Mouse (Mus musculus) Patski (cell line): ENCODE data around the gene Amotl2. TPM values are rescaled to one million over a fixed set of nuclear protein-coding genes. Genes with fewer than 3 reads are reported as not detected.
A peak's percentile ranks its signal among the peaks of the same experiment; 100 is the strongest.

Source experiments
- ATAC-seq: fragments of 100-300 bp; one replicate; pipeline ENCODE4 v1.8.0; 2021
- CTCF ChIA-PET: fragments of 350-600 bp; sonication (Branson Sonifier 250); formaldehyde crosslinking; loops from one replicate; lab custom pipeline; 2022; ENCODE audit warnings: inconsistent platforms; lab: Charles Lee
- POLR2A ChIA-PET: fragments of 350-600 bp; sonication (Branson Sonifier 250); formaldehyde crosslinking; loops from one replicate; lab custom pipeline; 2022; ENCODE audit warnings: antibody characterized with exemption, inconsistent platforms; lab: Charles Lee
- DNase-seq: peaks from one replicate; pipeline ENCODE4 v3.0.0-alpha.2; 2011; ENCODE audit warnings: low read depth, low spot score
- H3K27me3 ChIP-seq: fragments of 371-371 bp; one replicate; pipeline ENCODE4 v1.5.1; 2021
- CTCF ChIP-seq: fragments of 100-300 bp; IDR thresholded peaks from one replicate; pipeline ENCODE4 v1.5.1; 2021
- in situ Hi-C: fragments of 300-500 bp; cut with MboI; formaldehyde crosslinking; loops from 3 replicates; pipeline ENCODE4 v1.11.1; 2018; ENCODE audit warnings: low pct_unique_long_range_greater_than_20kb, mixed read lengths
- polyA plus RNA-seq: library from polyadenylated mRNA; unstranded; gene quantifications from one replicate; pipeline ENCODE4 v1.2.3, GENCODE M21; 2021

Gene Amotl2
- polyA plus RNA-seq, 1 experiment from 2014 or later, result 306 TPM

DNA sequence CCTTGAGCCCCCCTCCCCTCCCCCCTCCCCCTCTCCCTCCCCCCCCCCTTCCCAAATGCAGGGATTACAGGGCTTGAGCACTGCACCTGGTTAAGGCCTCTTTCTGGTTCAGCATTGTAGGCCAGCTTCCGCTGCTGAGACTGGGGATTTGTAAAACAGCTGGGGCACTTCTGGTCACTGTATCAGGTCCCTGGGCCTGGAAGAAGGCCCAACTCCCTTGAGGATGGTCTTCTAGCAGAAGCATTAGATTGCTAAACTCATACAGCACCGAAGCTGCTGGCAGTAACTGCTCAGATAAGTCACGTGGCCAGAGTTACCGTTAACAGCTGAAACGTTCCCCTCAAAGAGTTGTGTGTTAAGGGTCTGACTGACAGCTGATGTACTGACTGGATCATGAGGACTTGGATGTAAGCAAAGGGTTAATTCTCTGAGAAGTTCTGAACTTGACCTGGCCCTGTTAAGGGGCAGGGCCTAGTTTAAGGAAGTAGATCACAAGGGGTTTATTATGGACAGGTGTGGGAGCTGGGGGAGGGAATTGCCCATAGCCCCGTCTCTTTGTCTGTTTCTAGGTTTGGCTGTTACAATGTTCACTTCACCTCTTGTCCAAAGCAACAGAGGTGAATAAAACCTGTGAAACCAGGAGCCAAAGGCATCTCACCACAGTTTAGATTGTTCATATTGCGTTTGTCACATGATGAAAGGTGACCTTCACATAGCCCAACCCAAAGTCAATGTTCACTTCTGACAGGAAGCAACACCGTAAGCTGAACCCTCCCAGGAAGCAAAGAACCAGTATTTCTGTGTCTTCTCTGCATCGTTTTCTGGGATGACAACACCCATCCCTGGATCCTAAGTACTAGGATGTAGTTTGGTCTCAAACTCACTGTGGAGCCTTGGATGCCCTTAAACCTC, 23.7 kb upstream of the Amotl2 start:
- ChIA-PET CTCF (interaction anchor here (1.2 kb wide), 1 partner anchor 10 kb away, joined by 3 read pairs; no protein-coding TSS in a partner anchor), POLR2A (no interaction called here)
- no peaks in the 10 kb centered on the region for H3K27me3 ChIP-seq
- ATAC-seq (no peak), DNase-seq (no peak)
- TF ChIP-seq CTCF, result no peak
- in situ Hi-C loops, result no loop called here

DNA sequence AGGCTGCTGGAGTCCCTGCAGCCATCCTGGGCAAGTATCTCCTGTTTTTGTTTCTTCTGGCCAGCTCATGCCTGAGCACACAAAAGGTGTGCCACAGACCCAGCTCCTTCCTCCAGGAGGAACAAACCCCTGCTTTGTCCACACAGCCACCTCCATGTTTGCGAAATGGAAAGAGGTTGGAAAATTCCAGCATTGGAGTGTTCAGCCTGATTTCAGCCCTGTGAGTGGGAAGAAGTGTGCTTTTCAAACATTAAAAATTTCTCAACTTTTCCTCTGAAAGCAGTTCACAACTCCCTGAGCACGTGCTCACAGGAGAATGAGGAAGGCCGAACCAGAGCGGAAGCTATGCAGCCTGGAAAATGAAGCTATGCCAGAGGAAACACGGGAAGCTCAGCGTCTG, 15.4 kb upstream of the Amotl2 start:
- ChIA-PET POLR2A (no interaction called here), CTCF (interaction anchor here (1.0 kb wide), 1 partner anchor 13 kb away, joined by 3 read pairs; no protein-coding TSS in a partner anchor)
- in situ Hi-C loops, result no loop called here
- H3K27me3 ChIP-seq, result no peaks in the 10 kb centered on the region
- ATAC-seq (no peak), DNase-seq (no peak)
- TF ChIP-seq CTCF, result no peak

DNA sequence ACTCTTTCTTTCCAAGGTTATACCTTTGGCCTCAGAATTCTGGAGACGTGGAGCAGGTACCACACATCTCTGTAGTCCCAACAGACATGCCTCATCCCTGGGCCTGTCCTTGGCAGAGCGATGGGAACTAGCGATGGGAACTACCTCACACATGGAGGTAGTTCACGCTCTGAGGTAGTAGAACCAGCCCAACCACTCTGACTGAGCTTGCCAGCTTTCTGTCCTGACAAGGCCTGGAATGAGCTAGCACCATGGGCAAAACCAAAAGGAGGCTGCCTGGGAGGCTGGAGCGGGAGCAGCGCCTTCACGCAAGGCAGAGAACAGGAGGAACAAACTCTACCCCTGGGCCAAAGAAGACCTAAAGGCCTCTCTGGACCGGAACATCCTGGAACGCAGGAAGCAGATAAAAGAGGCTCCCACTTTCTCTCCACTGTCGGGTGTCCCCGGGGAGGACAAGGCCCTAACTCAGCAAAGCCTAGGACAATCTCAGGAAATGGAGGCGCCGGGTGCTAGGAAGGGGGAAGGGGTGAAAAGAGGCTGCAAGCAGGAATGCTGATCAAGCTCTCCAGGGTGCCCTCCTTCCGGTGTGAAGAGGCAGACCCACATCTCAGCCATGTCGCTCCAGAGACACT, 6.9 kb upstream of the Amotl2 start:
- no peak for DNase-seq
- H3K27me3 ChIP-seq, result no peaks in the 10 kb centered on the region
- ChIA-PET POLR2A (interaction anchor here (0.8 kb wide), 1 partner anchor 20 kb away, joined by 3 read pairs; no protein-coding TSS in a partner anchor), CTCF (no interaction called here)
- in situ Hi-C loops, result no loop called here
- no peak for TF ChIP-seq CTCF
- ATAC-seq, result no peak

DNA sequence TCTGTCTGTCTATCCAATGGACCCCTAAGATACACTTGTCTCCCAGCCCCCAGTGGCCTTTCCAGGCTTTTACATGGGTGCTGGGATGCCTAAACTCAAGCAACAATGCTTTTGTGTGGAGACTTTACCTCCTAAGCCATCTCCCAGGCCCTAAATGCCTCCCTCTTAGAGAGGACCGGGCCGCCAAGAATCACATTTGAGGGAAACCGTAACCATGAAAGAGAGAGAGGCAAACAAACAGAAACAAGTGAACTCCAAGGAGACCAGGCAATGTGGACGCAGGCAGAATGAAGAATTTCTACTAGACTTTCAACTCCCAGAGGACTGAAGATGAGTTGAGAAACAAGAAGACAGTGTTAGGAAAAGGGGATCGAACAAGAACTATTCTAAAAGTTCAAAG, 6.0 kb upstream of the Amotl2 start:
- ATAC-seq, result no peak
- POLR2A ChIA-PET, result interaction anchor here (0.8 kb wide), 1 partner anchor 21 kb away, joined by 3 read pairs; no protein-coding TSS in a partner anchor
- in situ Hi-C loops, result no loop called here
- CTCF ChIA-PET, result no interaction called here
- DNase-seq, result no peak
- TF ChIP-seq CTCF, result no peak
- H3K27me3 ChIP-seq, result no peaks in the 10 kb centered on the region

DNA sequence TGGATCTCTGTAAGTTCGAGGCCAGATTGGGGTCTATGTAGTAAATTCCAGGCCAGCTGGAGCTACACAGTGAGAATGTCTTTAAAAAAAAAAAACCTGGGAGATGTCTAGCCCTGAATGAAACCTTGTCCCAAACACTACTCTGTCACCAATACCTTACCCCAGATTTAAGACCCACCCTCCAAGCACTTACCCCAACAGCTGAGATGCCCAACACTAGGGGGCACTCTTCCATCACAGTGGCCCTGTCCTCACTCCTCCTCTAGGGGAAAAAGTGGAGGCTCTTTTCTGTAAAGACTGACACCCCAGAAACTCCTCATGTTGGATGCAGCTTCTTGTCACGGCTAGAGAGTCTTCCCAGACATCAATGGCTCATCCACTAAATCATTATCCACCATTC, 2.7 kb upstream of the Amotl2 start:
- ATAC-seq (no peak), DNase-seq (no peak)
- CTCF ChIA-PET, result interaction anchor here (0.7 to 2.6 kb wide), 13 partner anchors 9 to 94 kb away, joined by 3 to 28 read pairs (median 3); no protein-coding TSS in a partner anchor
- in situ Hi-C loops, result no loop called here
- no peaks in the 10 kb centered on the region for H3K27me3 ChIP-seq
- POLR2A ChIA-PET, result interaction anchor here (0.9 to 25.8 kb wide), 5 partner anchors 10 to 71 kb away, joined by 3 to 312 read pairs (median 4); no protein-coding TSS in a partner anchor
- no peak for TF ChIP-seq CTCF

DNA sequence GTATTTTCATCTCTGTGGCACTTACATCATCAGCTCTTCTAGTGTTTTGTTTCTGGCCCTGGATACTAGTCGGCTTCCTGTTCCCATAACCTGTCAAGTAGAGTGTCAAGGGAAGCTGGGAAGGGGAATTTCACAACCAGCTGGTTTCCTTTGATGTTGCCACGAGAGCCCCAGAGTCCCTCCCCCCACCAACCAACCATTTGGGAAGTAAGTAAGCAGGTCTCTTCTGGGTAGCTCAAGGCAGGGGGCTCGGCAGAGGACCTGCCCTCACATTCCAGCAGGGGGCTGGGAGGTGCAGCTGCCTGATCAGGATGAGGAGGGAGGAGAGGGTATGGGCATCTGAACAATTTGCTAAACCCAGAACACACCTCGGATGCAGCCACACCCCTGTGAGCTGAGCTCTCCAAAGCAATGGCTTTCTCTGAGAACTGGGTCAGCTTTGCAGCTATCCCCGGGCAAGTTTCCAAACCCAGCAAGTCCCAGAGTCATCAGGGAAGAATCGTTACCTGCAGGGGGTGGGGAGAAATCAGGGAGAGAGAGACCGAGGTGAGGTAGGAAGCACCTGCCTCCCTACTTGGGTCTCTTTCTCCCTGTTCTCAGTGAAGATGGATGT, 1.5 kb upstream of the Amotl2 start:
- CTCF ChIA-PET, result interaction anchor here (0.9 to 2.6 kb wide), 11 partner anchors 8 to 160 kb away, joined by 3 to 28 read pairs (median 4); no protein-coding TSS in a partner anchor
- ATAC-seq, result peak; percentile 9
- POLR2A ChIA-PET, result interaction anchor here (1.4 to 25.8 kb wide), 7 partner anchors 9 to 78 kb away, joined by 3 to 312 read pairs (median 7); no protein-coding TSS in a partner anchor
- DNase-seq, result no peak
- in situ Hi-C loops, result no loop called here
- H3K27me3 ChIP-seq, result no peaks in the 10 kb centered on the region
- no peak for TF ChIP-seq CTCF

DNA sequence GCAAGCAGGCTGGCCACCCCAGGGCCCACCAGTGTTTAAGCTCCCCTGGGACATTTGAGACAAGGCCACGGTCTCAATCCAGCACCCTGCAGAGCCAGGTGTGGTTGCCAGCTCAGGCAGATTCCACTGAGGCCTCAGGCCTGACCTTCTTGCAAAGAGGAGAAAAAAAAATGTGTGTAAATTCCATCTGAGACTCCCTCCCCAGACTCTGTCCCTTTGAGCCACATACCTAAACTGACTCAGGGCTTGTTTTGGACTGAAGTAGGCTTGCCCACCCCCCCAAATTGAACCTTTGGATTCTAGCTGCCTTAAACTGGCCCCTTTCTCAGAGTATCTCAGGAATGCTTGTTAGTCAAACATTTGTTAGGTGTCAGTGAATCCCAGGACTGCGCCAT, 969 bp upstream of the Amotl2 start:
- DNase-seq (no peak), ATAC-seq (no peak)
- ChIA-PET CTCF (interaction anchor here (0.9 to 2.6 kb wide), 10 partner anchors 8 to 160 kb away, joined by 3 to 28 read pairs (median 4); no protein-coding TSS in a partner anchor), POLR2A (interaction anchor here (0.9 to 25.8 kb wide), 9 partner anchors 9 to 78 kb away, joined by 3 to 312 read pairs (median 5); no protein-coding TSS in a partner anchor)
- TF ChIP-seq CTCF, result no peak
- in situ Hi-C loops, result no loop called here
- no peaks in the 10 kb centered on the region for H3K27me3 ChIP-seq

DNA sequence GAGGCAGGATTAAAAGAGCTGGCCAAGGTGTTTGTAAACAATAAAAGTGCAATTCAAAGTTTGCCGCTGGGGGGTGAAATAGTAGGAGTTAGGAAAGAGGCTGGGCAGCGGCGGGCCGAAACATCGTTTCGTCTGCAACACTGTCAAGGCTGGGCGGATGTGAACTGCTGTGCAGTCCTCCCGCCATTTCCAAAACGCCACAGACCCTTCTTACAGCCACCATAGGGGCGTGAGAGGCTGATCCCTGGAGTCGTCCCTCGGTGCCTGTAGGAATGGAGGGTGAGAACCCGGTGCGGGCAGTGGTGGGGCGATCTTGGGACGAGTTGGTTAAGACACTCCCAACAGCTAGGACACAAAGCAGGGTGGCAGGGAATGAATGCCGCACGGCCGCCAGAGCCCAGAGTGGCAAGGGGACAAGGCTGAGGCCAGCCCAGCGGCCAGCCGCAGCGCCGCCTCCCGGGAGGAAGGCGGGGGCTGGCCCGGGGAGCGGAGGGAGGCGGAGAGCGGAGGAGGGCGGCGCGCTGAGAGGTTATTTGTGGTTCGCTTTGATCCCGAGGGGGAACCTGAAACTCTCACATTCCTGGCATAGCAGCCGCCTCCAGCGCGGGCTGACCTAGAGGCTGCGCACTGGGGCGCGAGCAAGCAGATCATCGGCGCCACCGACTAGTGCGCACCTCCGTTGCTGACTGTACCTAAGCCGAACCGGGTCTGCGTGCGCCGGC, 853 bp downstream of the Amotl2 start:
- ChIA-PET POLR2A (interaction anchor here (0.6 to 25.8 kb wide), 13 partner anchors 8 to 80 kb away, joined by 3 to 312 read pairs (median 3); no protein-coding TSS in a partner anchor), CTCF (interaction anchor here (0.9 to 2.3 kb wide), 4 partner anchors 62 to 74 kb away, joined by 3 to 7 read pairs (median 3); no protein-coding TSS in a partner anchor)
- no peak for TF ChIP-seq CTCF
- in situ Hi-C loops, result no loop called here
- no peaks in the 10 kb centered on the region for H3K27me3 ChIP-seq
- DNase-seq, result no peak
- peak; percentile 74 for ATAC-seq

DNA sequence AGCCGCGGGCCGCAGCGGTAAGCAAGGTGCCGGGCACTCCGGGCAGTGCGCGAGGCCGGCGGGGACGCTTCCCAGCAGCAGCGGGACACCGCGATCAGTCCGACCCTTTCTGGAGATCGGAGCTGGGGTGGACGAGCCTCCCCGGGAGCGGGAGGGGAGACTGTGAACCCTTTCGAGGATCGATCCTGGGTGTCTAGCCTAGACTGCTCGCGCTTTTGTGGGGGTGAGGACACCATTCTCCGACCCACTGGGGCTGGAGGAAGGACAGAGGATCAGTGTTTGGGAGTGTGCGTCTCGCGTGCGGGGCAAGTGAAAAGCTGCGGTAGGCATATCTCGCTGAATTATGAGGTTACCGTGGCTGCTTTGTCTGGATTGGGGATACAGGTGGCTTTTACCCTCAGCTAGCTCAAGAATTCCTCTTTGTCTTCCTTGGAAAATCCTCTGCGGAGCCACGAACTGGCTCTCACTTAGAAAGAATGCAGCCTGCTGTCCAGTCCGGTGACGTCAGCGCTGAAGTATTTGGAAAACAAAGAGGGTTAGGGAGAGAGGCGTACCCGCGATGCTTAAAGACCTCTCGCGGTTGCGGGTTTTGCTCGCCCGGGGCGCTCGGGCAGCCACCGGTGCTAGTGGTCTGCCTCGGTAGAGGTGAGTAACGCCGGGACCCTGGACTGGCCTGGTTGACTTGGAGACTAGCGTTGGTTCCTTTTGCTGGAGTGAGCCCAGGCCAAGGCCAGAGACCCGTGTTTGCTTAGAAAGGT, 1.6 kb downstream of the Amotl2 start:
- CTCF ChIA-PET, result interaction anchor here (0.9 to 2.3 kb wide), 3 partner anchors 61 to 65 kb away, joined by 3 to 7 read pairs (median 3); no protein-coding TSS in a partner anchor

More for the DNA sequence above, 1.6 kb downstream of the Amotl2 start:
- TF ChIP-seq CTCF, result no peak
- no peak for DNase-seq
- no peaks in the 10 kb centered on the region for H3K27me3 ChIP-seq
- POLR2A ChIA-PET, result interaction anchor here (0.6 to 25.8 kb wide), 13 partner anchors 9 to 81 kb away, joined by 3 to 312 read pairs (median 5); no protein-coding TSS in a partner anchor
- ATAC-seq, result peak; percentile 13
- in situ Hi-C loops, result no loop called here
